Mouse (Mus musculus) limb, embryonic 11.5 days (tissue): ENCODE results near the gene Polr2h. TPM values are rescaled to one million over a fixed set of nuclear protein-coding genes. Genes with fewer than 3 reads are reported as not detected.

Source experiments
- ATAC-seq: fragments of 200-750 bp; cut with Nextera tagmentation; 2 replicates; pipeline ENCODE4 v1.8.0; 2017; ENCODE audit warnings: low read depth; ENCODE audit not compliant: insufficient number of reproducible peaks, low FRiP score, low TSS enrichment
- DNase-seq: peaks from one replicate; pipeline ENCODE4 v3.0.0-alpha.2; 2015; ENCODE audit warnings: low spot score
- H3K27ac ChIP-seq: fragments of 300-500 bp; sonication (generic); replicated peaks from 2 replicates; pipeline ENCODE4 v1.5.1; 2014; ENCODE audit warnings: low read depth, mild to moderate bottlenecking, low read length
- H3K27me3 ChIP-seq: fragments of 300-500 bp; sonication (generic); 2 replicates; pipeline ENCODE4 v1.6.1; 2014; ENCODE audit warnings: mild to moderate bottlenecking, low read length, mixed read lengths; ENCODE audit not compliant: control insufficient read depth, insufficient read depth
- H3K36me3 ChIP-seq: fragments of 300-500 bp; sonication (generic); 2 replicates; pipeline ENCODE4 v1.6.1; 2014; ENCODE audit warnings: mild to moderate bottlenecking, low read length, moderate library complexity, mixed read lengths; ENCODE audit not compliant: control insufficient read depth, insufficient read depth
- H3K4me1 ChIP-seq: fragments of 300-500 bp; sonication (generic); 2 replicates; pipeline ENCODE4 v1.6.1; 2014; ENCODE audit warnings: low read length, mixed read lengths; ENCODE audit not compliant: control insufficient read depth, insufficient read depth
- H3K4me2 ChIP-seq: fragments of 300-500 bp; sonication (generic); 2 replicates; pipeline ENCODE4 v1.6.1; 2014; ENCODE audit warnings: low read depth, mild to moderate bottlenecking, moderate library complexity; ENCODE audit not compliant: severe bottlenecking
- H3K4me3 ChIP-seq: fragments of 300-500 bp; sonication (generic); 2 replicates; pipeline ENCODE4 v1.5.1; 2014; ENCODE audit warnings: low read depth, low read length
- H3K9ac ChIP-seq: fragments of 300-500 bp; sonication (generic); 2 replicates; pipeline ENCODE4 v1.6.1; 2014; ENCODE audit warnings: mild to moderate bottlenecking, low read length
- H3K9me3 ChIP-seq: fragments of 300-500 bp; sonication (generic); 2 replicates; pipeline ENCODE4 v1.6.1; 2016; ENCODE audit warnings: low read length; ENCODE audit not compliant: control insufficient read depth
- WGBS: fragments of 180-500 bp; shearing (Covaris S2); extraction: QIAGEN DNeasy Blood & Tissue Kit; methylation state at CpG from one replicate; pipeline ENCODE4 v1.1.7; 2014; 5-methylcytosine and 5-hydroxymethylcytosine counted together
- polyA plus RNA-seq: library from polyadenylated mRNA; unstranded; fragments of >200 nt; fragmentation: Nextera tagmentation; extraction: Ambion mirVana; gene quantifications from 2 replicates; pipeline ENCODE4 v1.2.1, GENCODE M21; 2014

Gene Polr2h
- polyA plus RNA-seq, 1 experiment from 2014 or later, result 140 TPM

GRCm38 (mm10) chr16:20676702-20677101 lies 40.8 kb upstream of the Polr2h start:
- peaks cover 36% of the 10 kb centered on the region for H3K36me3 ChIP-seq
- no peak overlapping the region for H3K9ac ChIP-seq
- H3K9me3 ChIP-seq, result no peaks in the 10 kb centered on the region
- peaks cover 12% of the 10 kb centered on the region for H3K4me1 ChIP-seq
- DNase-seq, result no peak
- H3K4me2 ChIP-seq, result no peak overlapping the region
- ATAC-seq, result no peak
- H3K27me3 ChIP-seq, result no peaks in the 10 kb centered on the region
- H3K4me3 ChIP-seq, result no peak overlapping the region
- WGBS, result 80% methylated on average over 4 of the region's 4 CpGs
- no peak overlapping the region for H3K27ac ChIP-seq

GRCm38 (mm10) chr16:20677380-20677779 lies 40.1 kb upstream of the Polr2h start:
- H3K9ac ChIP-seq, result no peak overlapping the region
- no peak overlapping the region for H3K27ac ChIP-seq
- peaks cover 10% of the 10 kb centered on the region for H3K4me1 ChIP-seq
- peaks cover 43% of the 10 kb centered on the region for H3K36me3 ChIP-seq
- DNase-seq, result no peak
- no peaks in the 10 kb centered on the region for H3K9me3 ChIP-seq
- no peak overlapping the region for H3K4me3 ChIP-seq
- H3K27me3 ChIP-seq, result no peaks in the 10 kb centered on the region
- ATAC-seq, result no peak
- 89% methylated on average over 5 of the region's 5 CpGs for WGBS
- H3K4me2 ChIP-seq, result no peak overlapping the region

- Histone ChIP-seq H3K27ac (no peak overlapping the region), H3K36me3 (peaks cover 46% of the 10 kb centered on the region), H3K4me3 (no peak overlapping the region), H3K9ac (no peak overlapping the region), H3K4me1 (peaks cover 10% of the 10 kb centered on the region), H3K4me2 (no peak overlapping the region), H3K27me3 (no peaks in the 10 kb centered on the region), H3K9me3 (no peaks in the 10 kb centered on the region)
- ATAC-seq (no peak), DNase-seq (no peak)
- WGBS, result 91% methylated on average over 10 of the region's 10 CpGs
These were observed 39.3 kb upstream of the Polr2h start for GRCm38 (mm10) chr16:20677974-20678675.

- H3K9ac ChIP-seq, result no peak overlapping the region
- peaks cover 14% of the 10 kb centered on the region; the same call in 1 of the 2 replicates for H3K4me1 ChIP-seq
- 94% methylated on average over 3 of the region's 3 CpGs for WGBS
- H3K36me3 ChIP-seq, result peaks cover 39% of the 10 kb centered on the region
- ATAC-seq (no peak), DNase-seq (no peak)
- no peaks in the 10 kb centered on the region for H3K9me3 ChIP-seq
- no peaks in the 10 kb centered on the region for H3K27me3 ChIP-seq
- H3K4me2 ChIP-seq, result no peak overlapping the region
- H3K27ac ChIP-seq, result no peak overlapping the region
- no peak overlapping the region for H3K4me3 ChIP-seq
These were observed 26.7 kb upstream of the Polr2h start for GRCm38 (mm10) chr16:20690774-20691173.

- Histone ChIP-seq H3K9ac (no peak overlapping the region), H3K27ac (no peak overlapping the region), H3K4me3 (no peak overlapping the region), H3K27me3 (no peaks in the 10 kb centered on the region), H3K4me2 (no peak overlapping the region), H3K36me3 (peaks cover 31% of the 10 kb centered on the region), H3K4me1 (peaks cover 22% of the 10 kb centered on the region; the same call in 1 of the 2 replicates), H3K9me3 (no peaks in the 10 kb centered on the region)
- no peak for ATAC-seq
- WGBS, result 80% methylated on average over 1 of the region's 1 CpGs
- DNase-seq, result no peak
These were observed 25.8 kb upstream of the Polr2h start for GRCm38 (mm10) chr16:20691617-20692016.

- Histone ChIP-seq H3K36me3 (peaks cover 25% of the 10 kb centered on the region), H3K27ac (no peak overlapping the region), H3K9me3 (no peaks in the 10 kb centered on the region), H3K4me2 (peak overlapping the region; percentile 11; the same call in 1 of the 2 replicates), H3K4me3 (no peak overlapping the region), H3K27me3 (no peaks in the 10 kb centered on the region), H3K9ac (no peak overlapping the region), H3K4me1 (peaks cover 22% of the 10 kb centered on the region; the same call in 1 of the 2 replicates)
- DNase-seq (no peak), ATAC-seq (no peak)
- WGBS, result 34% methylated on average over 16 of the region's 16 CpGs
These were observed 25.1 kb upstream of the Polr2h start for GRCm38 (mm10) chr16:20692241-20692965.

- WGBS, result 0% methylated on average over 36 of the region's 37 CpGs
- no peaks in the 10 kb centered on the region for H3K27me3 ChIP-seq
- peaks cover 22% of the 10 kb centered on the region; the same call in 1 of the 2 replicates for H3K4me1 ChIP-seq
- peaks cover 20% of the 10 kb centered on the region for H3K36me3 ChIP-seq
- peak within 1 kb of the TSS; percentile 53 for H3K9ac ChIP-seq
- DNase-seq (peak; percentile 95), ATAC-seq (peak; percentile 93)
- H3K4me2 ChIP-seq, result peak within 1 kb of the TSS; percentile 76
- H3K9me3 ChIP-seq, result no peaks in the 10 kb centered on the region
- H3K27ac ChIP-seq, result peak within 1 kb of the TSS; percentile 45; the same call in 1 of the 2 replicates
- peak within 1 kb of the TSS; percentile 51 for H3K4me3 ChIP-seq
These were observed 24.3 kb upstream of the Polr2h start, which contains the start of gene Fam131a for GRCm38 (mm10) chr16:20693111-20693701. TSS of gene Fam131a (plus strand) at chr16:20693241.

- no peak for DNase-seq
- 87% methylated on average over 8 of the region's 8 CpGs for WGBS
These were observed 22.7 kb upstream of the Polr2h start for GRCm38 (mm10) chr16:20694781-20695180.

More at GRCm38 (mm10) chr16:20694781-20695180, 22.7 kb upstream of the Polr2h start:
- no peak overlapping the region for H3K27ac ChIP-seq
- H3K4me1 ChIP-seq, result peaks cover 23% of the 10 kb centered on the region
- H3K4me2 ChIP-seq, result no peak overlapping the region; the same call in 1 of the 2 replicates
- H3K9me3 ChIP-seq, result no peaks in the 10 kb centered on the region
- no peaks in the 10 kb centered on the region for H3K27me3 ChIP-seq
- ATAC-seq, result no peak
- no peak overlapping the region for H3K9ac ChIP-seq
- H3K36me3 ChIP-seq, result peaks cover 9% of the 10 kb centered on the region
- H3K4me3 ChIP-seq, result no peak overlapping the region
